Mouse (Mus musculus): ENCODE measurements around the gene Prrx2. TPM values are rescaled to one million over a fixed set of nuclear protein-coding genes. Genes with fewer than 3 reads are reported as not detected.
A peak's percentile ranks its signal among the peaks of the same experiment; 100 is the strongest.

Gene Prrx2
- polyA plus RNA-seq, 1 experiment from 2014 or later = 15.9 TPM

DNA sequence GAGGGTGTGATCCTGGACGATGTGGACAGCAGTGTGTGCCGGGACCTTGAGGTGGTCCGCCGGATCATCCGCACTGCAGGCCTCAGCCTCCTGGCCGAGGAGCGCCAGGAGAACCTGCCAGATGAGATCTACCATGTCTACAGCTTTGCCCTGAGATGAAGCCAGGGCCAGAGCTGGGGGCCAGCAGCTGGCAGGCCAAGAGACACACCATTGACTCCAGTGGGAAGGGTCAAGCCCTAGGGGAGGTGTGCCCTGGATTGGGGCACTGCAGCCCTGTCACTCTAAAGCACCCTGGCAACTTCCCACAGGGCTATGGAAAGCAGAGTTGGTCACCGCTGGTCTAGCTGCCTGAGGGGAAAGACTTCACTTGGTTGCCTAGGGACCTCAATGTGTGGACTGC, 12.3 kb upstream of the Prrx2 start:
- H3K9ac ChIP-seq = no peak overlapping the region
- H3K27ac ChIP-seq (ENCODE audit: low read depth) = peak overlapping the region; percentile 65
- H3K4me2 ChIP-seq = no peak overlapping the region
- ATAC-seq (ENCODE audit: insufficient read depth) = no peak
- H3K36me3 ChIP-seq (ENCODE audit: insufficient read depth) = peaks cover 81% of the 10 kb centered on the region
- H3K27me3 ChIP-seq (ENCODE audit: insufficient read depth, low read length) = no peaks in the 10 kb centered on the region
- 87% methylated on average over 8 of the region's 8 CpGs for WGBS
- no peak overlapping the region for H3K4me3 ChIP-seq (ENCODE audit: low read depth, low read length)
- no peak for TF ChIP-seq CTCF (IDR thresholded peaks at IDR 0.05; ENCODE audit: low read depth)
- peaks cover 12% of the 10 kb centered on the region for H3K4me1 ChIP-seq (ENCODE audit: insufficient read depth)
- H3K9me3 ChIP-seq (ENCODE audit: low read depth, low read length) = no peaks in the 10 kb centered on the region
- no peak for DNase-seq

DNA sequence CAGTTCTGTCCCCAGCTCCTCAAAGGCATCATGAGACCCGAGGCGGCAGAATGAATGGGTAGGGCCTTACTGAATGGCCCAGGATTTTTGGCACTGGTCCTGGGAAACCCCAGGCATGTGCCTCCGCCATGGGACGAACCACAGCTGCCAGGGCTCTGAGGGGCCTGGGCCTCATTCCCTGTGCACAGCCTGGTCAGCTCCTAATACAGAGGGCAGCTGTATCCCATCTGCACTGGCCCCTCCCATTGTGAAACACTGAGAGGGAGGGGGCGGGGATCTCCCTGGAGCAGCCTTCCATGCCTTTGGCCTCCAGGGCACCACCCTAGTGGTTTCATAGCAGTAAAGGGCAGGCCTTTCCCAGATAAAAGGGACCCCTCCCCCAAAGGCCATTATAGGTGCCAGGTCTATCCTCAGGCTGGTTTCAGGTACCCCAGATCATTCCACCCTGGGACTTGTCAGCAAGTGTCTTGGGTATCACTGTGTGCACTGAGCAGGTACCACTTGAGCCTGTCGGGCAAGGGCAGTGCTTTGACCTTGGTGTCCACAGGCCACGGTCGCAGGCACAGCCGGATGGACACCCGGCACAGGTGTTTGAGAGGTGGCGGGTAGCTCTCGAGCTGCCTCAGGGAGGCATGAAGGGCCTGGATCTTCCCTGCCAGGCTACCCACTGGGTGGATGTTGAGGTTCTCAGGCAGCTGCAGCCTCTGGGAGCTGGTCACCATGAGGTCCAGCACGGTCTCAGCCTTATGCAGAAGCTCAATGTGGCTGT, 11.2 kb upstream of the Prrx2 start:
- no peak overlapping the region for H3K9ac ChIP-seq
- H3K4me2 ChIP-seq = no peak overlapping the region
- ATAC-seq (ENCODE audit: insufficient read depth) = peak; percentile 89
- H3K4me1 ChIP-seq (ENCODE audit: insufficient read depth) = peaks cover 12% of the 10 kb centered on the region
- peak overlapping the region; percentile 65; the same call in 1 of the 2 replicates for H3K27ac ChIP-seq (ENCODE audit: low read depth)
- TF ChIP-seq CTCF (IDR thresholded peaks at IDR 0.05; ENCODE audit: low read depth) = no peak
- H3K27me3 ChIP-seq (ENCODE audit: insufficient read depth, low read length) = no peaks in the 10 kb centered on the region
- H3K36me3 ChIP-seq (ENCODE audit: insufficient read depth) = peaks cover 75% of the 10 kb centered on the region
- no peak overlapping the region for H3K4me3 ChIP-seq (ENCODE audit: low read depth, low read length)
- H3K9me3 ChIP-seq (ENCODE audit: low read depth, low read length) = no peaks in the 10 kb centered on the region
- 59% methylated on average over 13 of the region's 13 CpGs for WGBS
- peak; percentile 95 for DNase-seq

DNA sequence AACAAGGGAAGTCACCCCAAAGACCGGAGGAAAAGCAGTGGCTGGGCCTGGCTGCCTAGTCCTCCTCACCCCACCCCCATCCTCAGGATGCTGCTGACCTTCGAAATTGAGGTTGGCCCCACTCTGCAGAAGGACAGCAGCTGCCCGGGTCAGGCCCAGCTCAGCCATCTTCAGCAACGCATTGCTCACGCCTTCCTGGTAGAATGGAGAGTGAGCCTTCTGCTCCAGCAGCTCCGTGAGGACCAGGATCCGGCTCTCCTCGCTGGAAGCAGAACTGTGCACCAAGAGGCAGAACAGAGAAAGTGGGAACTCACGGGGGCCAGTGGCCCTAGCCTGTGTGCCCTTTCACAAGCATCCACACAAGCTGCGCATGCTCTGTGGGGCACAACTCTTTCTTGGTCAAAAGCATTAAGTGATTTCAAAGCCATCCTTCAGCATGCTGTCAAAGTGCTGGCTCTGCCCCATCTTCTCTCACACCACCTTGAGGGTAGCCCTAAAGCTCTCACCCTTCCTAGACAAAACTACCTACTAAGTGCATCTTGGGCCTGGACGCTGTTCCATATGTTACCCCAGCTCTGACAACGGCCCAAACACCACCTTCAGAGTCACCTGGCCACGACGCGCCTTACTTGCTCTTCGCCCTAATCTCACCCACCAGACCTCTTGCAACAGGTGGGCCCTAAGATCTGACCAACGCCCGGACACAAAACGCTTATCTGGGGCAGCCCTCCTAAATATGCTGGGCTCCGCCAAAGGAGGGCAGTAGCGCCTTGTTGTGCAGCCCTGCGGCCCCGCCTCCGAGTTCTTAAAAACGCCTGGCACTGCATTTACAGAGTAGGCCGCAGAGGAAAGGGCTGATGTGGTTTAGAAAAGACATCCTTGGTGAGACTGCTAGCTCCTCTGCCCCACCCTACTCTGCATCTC, 7.7 kb upstream of the Prrx2 start:
- peaks cover 46% of the 10 kb centered on the region for H3K36me3 ChIP-seq (ENCODE audit: insufficient read depth)
- H3K9me3 ChIP-seq (ENCODE audit: low read depth, low read length) = no peaks in the 10 kb centered on the region
- H3K4me3 ChIP-seq (ENCODE audit: low read depth, low read length) = peak overlapping the region; percentile 95
- H3K4me1 ChIP-seq (ENCODE audit: insufficient read depth) = peaks cover 12% of the 10 kb centered on the region
- peak overlapping the region; percentile 73 for H3K27ac ChIP-seq (ENCODE audit: low read depth)
- peak overlapping the region; percentile 90 for H3K4me2 ChIP-seq
- H3K9ac ChIP-seq = peak overlapping the region; percentile 88
- H3K27me3 ChIP-seq (ENCODE audit: insufficient read depth, low read length) = no peaks in the 10 kb centered on the region
- 29% methylated on average over 26 of the region's 26 CpGs for WGBS
- peak; percentile 79 for DNase-seq
- TF ChIP-seq CTCF (IDR thresholded peaks at IDR 0.05; ENCODE audit: low read depth) = peak; percentile 50
- ATAC-seq (ENCODE audit: insufficient read depth) = no peak

DNA sequence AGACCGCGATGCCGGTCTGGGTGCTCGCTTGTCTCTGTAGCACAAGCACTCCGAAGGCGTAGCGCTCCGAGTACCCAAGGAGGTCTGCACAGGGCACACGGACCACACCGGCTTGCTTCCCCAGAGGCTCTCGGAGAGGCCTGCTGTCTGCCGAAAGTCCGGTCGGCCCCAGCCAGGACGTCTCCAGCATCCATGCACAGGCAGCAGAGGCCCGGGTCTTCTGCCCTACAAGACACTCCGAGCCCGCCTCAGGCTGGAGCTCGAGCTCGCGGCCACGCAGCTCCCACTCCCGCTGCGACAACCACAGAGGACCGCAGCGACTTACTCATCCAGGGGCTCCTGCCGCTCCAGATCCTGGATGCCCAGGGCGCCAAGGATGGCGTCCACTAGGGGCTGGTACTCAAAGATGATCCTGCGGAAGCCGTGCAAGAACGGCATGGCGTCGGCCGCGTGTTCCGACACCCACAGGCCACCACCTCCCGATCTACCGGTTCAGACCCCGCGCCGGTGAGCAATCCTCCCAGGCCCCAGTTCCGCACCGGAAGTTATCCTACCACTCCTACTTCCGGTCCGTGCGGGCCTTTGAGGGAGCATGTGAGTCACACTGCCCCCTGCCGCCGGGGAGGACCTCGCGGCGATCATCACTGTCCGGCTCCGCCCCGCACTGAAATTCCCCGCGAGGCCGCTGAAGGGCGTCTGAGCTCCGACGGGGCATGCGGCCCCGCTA, 6.9 kb upstream of the Prrx2 start:
- under 1% methylated on average over 63 of the region's 63 CpGs for WGBS

DNA sequence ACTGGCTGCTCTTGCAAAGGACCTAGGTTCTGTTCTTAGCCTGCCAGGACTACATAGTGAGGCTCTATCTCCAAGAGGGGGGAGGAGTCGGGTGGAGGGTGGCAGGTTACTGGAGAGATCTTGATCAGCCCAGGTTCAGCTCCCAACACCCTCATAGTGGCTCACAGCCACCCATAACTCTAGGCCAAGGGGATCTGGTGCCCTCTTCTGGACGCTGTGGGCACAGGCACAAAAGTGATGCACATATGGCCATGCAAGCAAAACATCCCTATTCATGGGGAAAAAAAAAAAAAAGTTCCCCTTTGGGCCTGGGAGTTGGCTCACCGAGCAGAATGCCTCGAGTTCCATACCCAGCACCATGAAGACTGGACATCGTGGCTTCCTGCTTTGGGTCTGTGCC, 5.5 kb upstream of the Prrx2 start:
- H3K27ac ChIP-seq (ENCODE audit: low read depth) = no peak overlapping the region
- H3K4me1 ChIP-seq (ENCODE audit: insufficient read depth) = peaks cover 8% of the 10 kb centered on the region; the same call in 1 of the 2 replicates
- peak; percentile 67 for TF ChIP-seq CTCF (IDR thresholded peaks at IDR 0.05; ENCODE audit: low read depth)
- H3K9ac ChIP-seq = no peak overlapping the region
- ATAC-seq (ENCODE audit: insufficient read depth) (no peak), DNase-seq (peak; percentile 64)
- H3K9me3 ChIP-seq (ENCODE audit: low read depth, low read length) = no peaks in the 10 kb centered on the region
- WGBS = 45% methylated on average over 5 of the region's 5 CpGs
- H3K27me3 ChIP-seq (ENCODE audit: insufficient read depth, low read length) = no peaks in the 10 kb centered on the region
- no peak overlapping the region for H3K4me2 ChIP-seq
- H3K36me3 ChIP-seq (ENCODE audit: insufficient read depth) = peaks cover 24% of the 10 kb centered on the region
- no peak overlapping the region for H3K4me3 ChIP-seq (ENCODE audit: low read depth, low read length)

More for the DNA sequence above, 6.9 kb upstream of the Prrx2 start:
- peak overlapping the region; percentile 88 for H3K9ac ChIP-seq
- peak overlapping the region; percentile 95 for H3K4me3 ChIP-seq (ENCODE audit: low read depth, low read length)
- peak; percentile 97 for TF ChIP-seq CTCF (IDR thresholded peaks at IDR 0.05; ENCODE audit: low read depth)
- DNase-seq = peak; percentile 97
- H3K27me3 ChIP-seq (ENCODE audit: insufficient read depth, low read length) = no peaks in the 10 kb centered on the region
- peaks cover 38% of the 10 kb centered on the region for H3K36me3 ChIP-seq (ENCODE audit: insufficient read depth)
- H3K27ac ChIP-seq (ENCODE audit: low read depth) = peak overlapping the region; percentile 73
- H3K4me1 ChIP-seq (ENCODE audit: insufficient read depth) = peaks cover 8% of the 10 kb centered on the region
- peak; percentile 75 for ATAC-seq (ENCODE audit: insufficient read depth)
- no peaks in the 10 kb centered on the region for H3K9me3 ChIP-seq (ENCODE audit: low read depth, low read length)
- peak overlapping the region; percentile 90 for H3K4me2 ChIP-seq

DNA sequence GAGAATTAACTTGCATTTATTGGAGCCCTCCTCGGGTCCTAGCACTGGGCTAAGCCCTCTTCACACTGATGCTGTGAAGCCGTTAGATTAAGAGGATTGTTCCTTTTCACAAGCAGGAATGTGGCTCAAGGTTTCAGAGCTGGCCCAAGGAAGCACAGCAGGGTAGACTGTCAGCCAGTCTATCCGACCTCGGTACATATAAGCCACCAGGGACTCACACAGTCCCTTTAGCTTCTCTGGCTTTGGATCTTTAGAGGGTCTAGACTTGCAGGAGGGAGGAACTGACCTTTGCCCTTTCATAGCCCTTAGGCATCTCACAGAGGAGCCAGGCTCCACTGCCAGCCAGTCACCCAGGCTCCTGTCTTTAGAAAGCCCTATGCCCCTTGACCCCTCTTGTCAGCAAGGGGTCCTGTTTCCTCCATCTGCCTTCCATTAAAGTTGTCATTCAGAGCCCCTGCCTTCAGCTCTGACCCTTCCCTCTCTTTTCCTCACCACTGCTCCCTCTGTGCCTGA, 4.4 kb upstream of the Prrx2 start, which contains the start of gene Asb6:
Gene Asb6 (minus strand): TSS at position 51 of the 513 bp plus-strand sequence.
- TF ChIP-seq CTCF (IDR thresholded peaks at IDR 0.05; ENCODE audit: low read depth) = no peak
- Histone ChIP-seq H3K4me1 (ENCODE audit: insufficient read depth) (peaks cover 8% of the 10 kb centered on the region; the same call in 1 of the 2 replicates), H3K4me3 (ENCODE audit: low read depth, low read length) (no peak within 1 kb of the TSS), H3K27ac (ENCODE audit: low read depth) (no peak within 1 kb of the TSS), H3K27me3 (ENCODE audit: insufficient read depth, low read length) (no peaks in the 10 kb centered on the region), H3K9me3 (ENCODE audit: low read depth, low read length) (no peaks in the 10 kb centered on the region), H3K9ac (no peak within 1 kb of the TSS), H3K4me2 (no peak within 1 kb of the TSS), H3K36me3 (ENCODE audit: insufficient read depth) (peaks cover 13% of the 10 kb centered on the region)
- WGBS = 30% methylated on average over 4 of the region's 4 CpGs
- ATAC-seq (ENCODE audit: insufficient read depth) = no peak
- DNase-seq = no peak
